ENCODE assay signal across 8 mouse cellular contexts in the genomic region with DNA sequence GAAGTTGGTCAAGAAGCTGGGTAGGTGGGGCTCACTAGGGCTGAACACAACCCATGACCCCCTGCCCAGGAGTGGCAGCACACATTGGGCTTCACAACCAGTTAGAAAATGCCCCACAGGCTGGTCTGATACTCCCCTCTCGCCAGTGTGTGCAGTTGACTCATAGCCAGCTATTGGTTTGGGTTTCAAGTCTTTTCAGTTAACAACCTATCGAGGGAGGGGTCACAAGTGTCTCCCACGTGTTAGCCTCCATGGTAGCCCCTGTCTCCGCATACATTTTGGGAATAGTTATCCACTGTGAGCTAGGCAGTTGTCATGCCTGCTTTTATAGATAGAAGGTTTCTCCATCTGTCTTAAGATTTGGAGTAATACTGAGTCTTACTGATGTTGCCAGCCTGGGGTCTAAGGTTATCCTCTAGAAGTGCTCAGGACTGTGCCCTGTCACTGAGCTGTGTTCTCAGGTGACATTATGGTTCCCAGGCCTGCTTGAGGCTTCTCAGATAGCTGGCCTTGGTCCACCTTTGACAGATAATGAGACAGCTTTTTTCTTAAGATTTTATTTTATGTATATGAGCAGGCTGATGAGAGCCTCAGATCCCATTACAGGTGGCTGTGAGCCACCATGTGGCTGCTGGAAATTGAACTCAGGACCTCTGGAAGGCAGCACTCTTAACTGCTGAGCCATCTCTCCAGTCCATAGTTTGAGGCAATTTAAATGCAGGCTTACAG. TPM values are rescaled to one million over a fixed set of nuclear protein-coding genes. Genes with fewer than 3 reads are reported as not detected.
A peak's percentile ranks its signal among the peaks of the same experiment; 100 is the strongest.
DNase-seq lines count a peak whose midpoint lies in the region; ATAC-seq and TF ChIP-seq lines count a peak whose summit lies in the region.

No protein-coding gene starts in this region.

- DNase-seq in heart, postnatal 10 days, result no peak
- no peak for DNase-seq in left cerebral cortex, postnatal 14 days (ENCODE audit: low spot score in 2 of 2)
- DNase-seq in left cerebral cortex, postnatal 25 days (ENCODE audit: low spot score in 2 of 2), result no peak

- ATAC-seq in heart, embryonic 11.5 days (replicated peaks; ENCODE audit: insufficient number of reproducible peaks, low FRiP score, low TSS enrichment), result no peak
- ATAC-seq in forebrain, embryonic 16.5 days, result no peak
- ATAC-seq in monocyte, adult 5-6 weeks (replicated peaks; ENCODE audit: insufficient number of reproducible peaks, low FRiP score, low TSS enrichment, poor library complexity, severe bottlenecking), result no peak

- H3K4me3 ChIP-seq in heart, embryonic 11.5 days (ENCODE audit: low read depth, low read length), result peak overlapping the region; percentile 97
- H3K4me3 ChIP-seq in E14TG2a.4 (replicated peaks; ENCODE audit: low read length) (peak overlapping the region; percentile 100), macrophage (ENCODE audit: inconsistent target) (peak overlapping the region; percentile 46)
- peak overlapping the region; percentile 84 for H3K4me3 ChIP-seq in forebrain, embryonic 16.5 days (replicated peaks; ENCODE audit: low read length)

- peaks cover 9% of the 10 kb centered on the region; the same call in 1 of the 2 replicates for H3K79me2 ChIP-seq in macrophage (ENCODE audit: inconsistent target)

- TF ChIP-seq CTCF in E14TG2a.4 (conservative IDR thresholded peaks at IDR 0.05; ENCODE audit: low read length), result no peak

- peaks cover 17% of the 10 kb centered on the region for H3K36me3 ChIP-seq in heart, embryonic 11.5 days (ENCODE audit: control insufficient read depth, insufficient read depth, low read length)
- H3K36me3 ChIP-seq in E14TG2a.4 (ENCODE audit: insufficient read depth, low read length), result peaks cover 67% of the 10 kb centered on the region
- peaks cover 5% of the 10 kb centered on the region; the same call in 1 of the 2 replicates for H3K36me3 ChIP-seq in forebrain, embryonic 16.5 days (ENCODE audit: control insufficient read depth, insufficient read depth)
- peaks cover 17% of the 10 kb centered on the region for H3K36me3 ChIP-seq in macrophage (ENCODE audit: inconsistent target)

- H3K27me3 ChIP-seq in heart, embryonic 11.5 days (ENCODE audit: control insufficient read depth, insufficient read depth, low read length), result no peaks in the 10 kb centered on the region
- H3K27me3 ChIP-seq in E14TG2a.4 (ENCODE audit: insufficient read depth, low read length), result no peaks in the 10 kb centered on the region
- H3K27me3 ChIP-seq in forebrain, embryonic 16.5 days (replicated peaks; ENCODE audit: control insufficient read depth, insufficient read depth, low read length), result no peaks in the 10 kb centered on the region

- intact Hi-C loops in heart, postnatal 10 days (cut with DNase I), result no loop called here
- intact Hi-C loops in left cerebral cortex, postnatal 14 days (cut with DNase I), result loop anchor here (10.0 kb wide), 1 partner anchor 195 kb away; no protein-coding TSS in a partner anchor
- intact Hi-C loops in left cerebral cortex, postnatal 25 days (cut with DNase I), result loop anchor here (5.0 kb wide), 2 partner anchors 97 to 193 kb away; a partner anchor contains a TSS

- H3K9me3 ChIP-seq in heart, embryonic 11.5 days (replicated peaks; ENCODE audit: control insufficient read depth, low read length), result no peaks in the 10 kb centered on the region
- H3K9me3 ChIP-seq in E14TG2a.4 (ENCODE audit: low read length), result 0 out of 2 replicates have a peak, but pooled peaks cover 1% of the 10 kb centered on the region
- H3K9me3 ChIP-seq in forebrain, embryonic 16.5 days (ENCODE audit: control insufficient read depth, low read length), result no peaks in the 10 kb centered on the region

- H3K9ac ChIP-seq in heart, embryonic 11.5 days (ENCODE audit: low read depth, low read length), result peak overlapping the region; percentile 100
- H3K9ac ChIP-seq in forebrain, embryonic 16.5 days (replicated peaks; ENCODE audit: low read depth, low read length), result peak overlapping the region; percentile 94

- peaks cover 38% of the 10 kb centered on the region for H3K4me1 ChIP-seq in heart, embryonic 11.5 days (ENCODE audit: control insufficient read depth, insufficient read depth, low read length)
- peaks cover 73% of the 10 kb centered on the region for H3K4me1 ChIP-seq in E14TG2a.4 (replicated peaks; ENCODE audit: low read depth, low read length)
- H3K4me1 ChIP-seq in forebrain, embryonic 16.5 days (replicated peaks; ENCODE audit: control insufficient read depth, insufficient read depth, low read length), result peaks cover 18% of the 10 kb centered on the region

- peak overlapping the region; percentile 98 for H3K27ac ChIP-seq in heart, embryonic 11.5 days (ENCODE audit: low read depth, low read length)
- no peak overlapping the region; the same call in 1 of the 2 replicates for H3K27ac ChIP-seq in forebrain, embryonic 16.5 days (ENCODE audit: low read length)
- H3K27ac ChIP-seq in macrophage, result peak overlapping the region; percentile 31

- peak overlapping the region; percentile 96 for H3K4me2 ChIP-seq in heart, embryonic 11.5 days
- H3K4me2 ChIP-seq in forebrain, embryonic 16.5 days (ENCODE audit: low read length), result peak overlapping the region; percentile 92

- 8% methylated on average over 4 of the region's 4 CpGs for WGBS in heart, embryonic 11.5 days (ENCODE audit: insufficient replicate concordance)
- WGBS in forebrain, embryonic 16.5 days, result 2% methylated on average over 4 of the region's 4 CpGs
- WGBS in macrophage (ENCODE audit: missing documents), result 24% methylated on average over 4 of the region's 4 CpGs

RNA-seq across cellular contexts. Expression of a gene that starts 1.4 kb away (rescaled TPM):
- polyA plus RNA-seq in heart, embryonic 11.5 days (2014; fragmentation: Nextera tagmentation; extraction: Ambion mirVana), result 408 and 446 TPM in 2 replicates
- total RNA-seq in heart, postnatal 10 days (2021), result 100 to 1,000 TPM; 584 to 595 TPM
- 354 and 367 TPM in 2 replicates for polyA plus RNA-seq in forebrain, embryonic 16.5 days (2015; fragmentation: Nextera tagmentation; extraction: Ambion mirVana)
- 100 to 1,000 TPM in 18 of 26 experiments, 10 to 100 TPM in 8; 45.1 to 363 (median 129) TPM for total RNA-seq in macrophage (2018; cell fraction: chromatin; rRNA removed)
- total RNA-seq in macrophage (2018; cell fraction: cytosol; rRNA removed), result 100 to 1,000 TPM; 231 to 788 (median 435) TPM
- 100 to 1,000 TPM in 25 of 26 experiments, 10 to 100 TPM in 1; 93.9 to 792 (median 186) TPM for total RNA-seq in macrophage (2018; cell fraction: nucleus; rRNA removed)
- polyA plus RNA-seq in macrophage (2018), result 257 to 572 TPM (median 569 TPM) in 3 replicates
- 100 to 1,000 TPM; 365 to 369 TPM for total RNA-seq in left cerebral cortex, postnatal 14 days (2021)
- total RNA-seq in left cerebral cortex, postnatal 25 days (2021), result 100 to 1,000 TPM; 305 to 310 TPM
- total RNA-seq in monocyte, adult 5-6 weeks (2017), result 363 to 372 TPM (median 364 TPM) in 3 replicates

RNA-seq across cellular contexts. Expression of a gene that starts 16.3 kb away (rescaled TPM):
- polyA plus RNA-seq in heart, embryonic 11.5 days (2014; fragmentation: Nextera tagmentation; extraction: Ambion mirVana), result 15.3 and 17.3 TPM in 2 replicates
- 10 to 100 TPM; 16.9 to 18.2 TPM for total RNA-seq in heart, postnatal 10 days (2021)
- polyA plus RNA-seq in forebrain, embryonic 16.5 days (2015; fragmentation: Nextera tagmentation; extraction: Ambion mirVana), result 20.9 and 25.0 TPM in 2 replicates
- total RNA-seq in macrophage (2018; cell fraction: chromatin; rRNA removed), result 10 to 100 TPM in 22 of 26 experiments, 1 to 10 TPM in 4; 3.7 to 74.7 (median 25.1) TPM
- total RNA-seq in macrophage (2018; cell fraction: cytosol; rRNA removed), result 10 to 100 TPM in 20 of 26 experiments, 1 to 10 TPM in 6; 8.0 to 29.0 (median 13.7) TPM
- 10 to 100 TPM in 20 of 26 experiments, 1 to 10 TPM in 6; 6.8 to 53.6 (median 14.9) TPM for total RNA-seq in macrophage (2018; cell fraction: nucleus; rRNA removed)
- 10.8 to 20.6 TPM (median 20.1 TPM) in 3 replicates for polyA plus RNA-seq in macrophage (2018)
- 10 to 100 TPM; 28.3 to 29.6 TPM for total RNA-seq in left cerebral cortex, postnatal 14 days (2021)
- total RNA-seq in left cerebral cortex, postnatal 25 days (2021), result 10 to 100 TPM; 24.0 to 25.7 TPM
- total RNA-seq in monocyte, adult 5-6 weeks (2017), result 8.8 to 18.2 TPM (median 13.0 TPM) in 3 replicates

RNA-seq across cellular contexts. Expression of a gene that starts 20.9 kb away (rescaled TPM):
- polyA plus RNA-seq in heart, embryonic 11.5 days (2014; fragmentation: Nextera tagmentation; extraction: Ambion mirVana), result 6.5 and 7.5 TPM in 2 replicates
- total RNA-seq in heart, postnatal 10 days (2021), result 10 to 100 TPM; 15.3 to 19.3 TPM
- polyA plus RNA-seq in forebrain, embryonic 16.5 days (2015; fragmentation: Nextera tagmentation; extraction: Ambion mirVana), result 1.5 and 1.8 TPM in 2 replicates
- 1 to 10 TPM in 3 of 26 experiments, under 1 TPM in 7, not detected in 16; 0.28 to 2.7 (median 0.61) TPM for total RNA-seq in macrophage (2018; cell fraction: chromatin; rRNA removed)
- total RNA-seq in macrophage (2018; cell fraction: cytosol; rRNA removed), result under 1 TPM in 8 of 26 experiments, not detected in 18; 0.09 to 0.19 (median 0.10) TPM
- total RNA-seq in macrophage (2018; cell fraction: nucleus; rRNA removed), result under 1 TPM in 6 of 26 experiments, not detected in 20; 0.23 to 0.86 (median 0.29) TPM
- polyA plus RNA-seq in macrophage (2018), result not detected in 3 replicates
- total RNA-seq in left cerebral cortex, postnatal 14 days (2021), result 1 to 10 TPM; 2.4 to 3.3 TPM
- 1 to 10 TPM; 2.2 to 3.1 TPM for total RNA-seq in left cerebral cortex, postnatal 25 days (2021)
- not detected in 3 replicates for total RNA-seq in monocyte, adult 5-6 weeks (2017)

RNA-seq across cellular contexts. Expression of a gene that starts 35.4 kb away (rescaled TPM):
- 2.9 and 5.0 TPM in 2 replicates for polyA plus RNA-seq in heart, embryonic 11.5 days (2014; fragmentation: Nextera tagmentation; extraction: Ambion mirVana)
- under 1 TPM; 0.86 to 0.94 TPM for total RNA-seq in heart, postnatal 10 days (2021)
- polyA plus RNA-seq in forebrain, embryonic 16.5 days (2015; fragmentation: Nextera tagmentation; extraction: Ambion mirVana), result 1.5 and 1.7 TPM in 2 replicates
- total RNA-seq in macrophage (2018; cell fraction: chromatin; rRNA removed), result not detected
- total RNA-seq in macrophage (2018; cell fraction: cytosol; rRNA removed), result not detected
- not detected for total RNA-seq in macrophage (2018; cell fraction: nucleus; rRNA removed)
- not detected in 3 replicates for polyA plus RNA-seq in macrophage (2018)
- total RNA-seq in left cerebral cortex, postnatal 14 days (2021), result under 1 TPM in 1 of 2 experiments, not detected in 1; 0.66 TPM
- total RNA-seq in left cerebral cortex, postnatal 25 days (2021), result not detected
- not detected in 3 replicates for total RNA-seq in monocyte, adult 5-6 weeks (2017)

Comparison
In these comparisons a context has a peak if more than half of its experiments do, and no peak if none do; other contexts are left out.
1. H3K4me3 ChIP-seq: peak in every context shown above with its lines; median percentile 100 in E14TG2a.4; 97 in heart, embryonic 11.5 days; 84 in forebrain, embryonic 16.5 days; 46 in macrophage.